Mouse (Mus musculus): ENCODE results near the gene Prrt2. TPM values are rescaled to one million over a fixed set of nuclear protein-coding genes. Genes with fewer than 3 reads are reported as not detected.

The Prrt2 gene
- 1 to 10 TPM; 1.9 to 2.9 TPM for total RNA-seq (2021)
- long read RNA-seq, experiment 1: 0 reads
- long read RNA-seq, experiment 2: 0 reads

- peak; percentile 49 to 67 for DNase-seq
Observed at GRCm38 (mm10) chr7:127020901-127021562, at the start of gene Prrt2, which contains the start of gene Gm42742. Gene Prrt2, minus strand, starts transcription at chr7:127021211. Gene Gm42742, minus strand, starts transcription at chr7:127021097.

GRCm38 (mm10) chr7:127066317-127066716, 45.3 kb upstream of the Prrt2 start:
- DNase-seq: peak; percentile 58 to 66

- DNase-seq: no peak
Observed at GRCm38 (mm10) chr7:127065538-127065937, 44.5 kb upstream of the Prrt2 start.

- DNase-seq: no peak
Observed at GRCm38 (mm10) chr7:127055026-127055585, 34.1 kb upstream of the Prrt2 start.

- DNase-seq: peak; percentile 91
Observed at GRCm38 (mm10) chr7:127041851-127042672, 21.1 kb upstream of the Prrt2 start, which contains the start of gene Kif22. Gene Kif22, minus strand, starts transcription at chr7:127042471.

- DNase-seq: no peak
Observed at GRCm38 (mm10) chr7:127031244-127031643, 10.2 kb upstream of the Prrt2 start.

- DNase-seq: no peak
Observed at GRCm38 (mm10) chr7:127030172-127030571, 9.2 kb upstream of the Prrt2 start.

- no peak for DNase-seq
Observed at GRCm38 (mm10) chr7:127027885-127028284, 6.9 kb upstream of the Prrt2 start.

GRCm38 (mm10) chr7:127026984-127027726, 6.1 kb upstream of the Prrt2 start, which contains the start of gene Maz:
Gene Maz, minus strand, starts transcription at chr7:127027037.
- DNase-seq: peak; percentile 99 to 100

- DNase-seq: peak in 1 of 2 experiments; percentile 93
Observed at GRCm38 (mm10) chr7:127026616-127026983, 5.6 kb upstream of the Prrt2 start.

- DNase-seq: peak; percentile 59 to 80
Observed at GRCm38 (mm10) chr7:127026161-127026600, 5.2 kb upstream of the Prrt2 start.

- peak; percentile 66 to 79 for DNase-seq
Observed at GRCm38 (mm10) chr7:127025556-127026160, 4.6 kb upstream of the Prrt2 start.

GRCm38 (mm10) chr7:127024755-127025555, 3.9 kb upstream of the Prrt2 start:
- DNase-seq: peak; percentile 83 to 84

- DNase-seq: no peak
Observed at GRCm38 (mm10) chr7:127023896-127024690, 3.1 kb upstream of the Prrt2 start.

- DNase-seq: no peak
Observed at GRCm38 (mm10) chr7:127023272-127023691, 2.3 kb upstream of the Prrt2 start.

GRCm38 (mm10) chr7:127022528-127023271, 1.7 kb upstream of the Prrt2 start:
- no peak for DNase-seq

GRCm38 (mm10) chr7:127021563-127022527, 834 bp upstream of the Prrt2 start:
- no peak for DNase-seq

- DNase-seq: no peak
Observed at GRCm38 (mm10) chr7:127020491-127020890, 520 bp downstream of the Prrt2 start.
